Mouse (Mus musculus) forebrain, embryonic 16.5 days (tissue): ENCODE data around the gene Mrpl32. TPM values are rescaled to one million over a fixed set of nuclear protein-coding genes. Genes with fewer than 3 reads are reported as not detected.

ENCODE experiments used
- ATAC-seq: fragments of 200-750 bp; cut with Nextera tagmentation; 2 replicates; pipeline ENCODE4 v1.8.0; 2017; ENCODE audit warnings: mild to moderate bottlenecking, moderate library complexity
- H3K27ac ChIP-seq: fragments of 300-500 bp; sonication (generic); 2 replicates; pipeline ENCODE4 v1.5.1; 2014; ENCODE audit warnings: low read length, control low read depth
- H3K27me3 ChIP-seq: fragments of 300-500 bp; sonication (generic); replicated peaks from 2 replicates; pipeline ENCODE4 v1.6.1; 2014; ENCODE audit warnings: low read length; ENCODE audit not compliant: control insufficient read depth, insufficient read depth
- H3K36me3 ChIP-seq: fragments of 300-500 bp; sonication (generic); 2 replicates; pipeline ENCODE4 v1.6.1; 2014; ENCODE audit not compliant: control insufficient read depth, insufficient read depth
- H3K4me1 ChIP-seq: fragments of 300-500 bp; sonication (generic); replicated peaks from 2 replicates; pipeline ENCODE4 v1.6.1; 2014; ENCODE audit warnings: low read length; ENCODE audit not compliant: control insufficient read depth, insufficient read depth
- H3K4me2 ChIP-seq: fragments of 300-500 bp; sonication (generic); 2 replicates; pipeline ENCODE4 v1.6.1; 2014; ENCODE audit warnings: mild to moderate bottlenecking, low read length, control low read depth
- H3K4me3 ChIP-seq: fragments of 300-500 bp; sonication (generic); replicated peaks from 2 replicates; pipeline ENCODE4 v1.5.1; 2014; ENCODE audit warnings: mild to moderate bottlenecking, low read length, control low read depth
- H3K9ac ChIP-seq: fragments of 300-500 bp; sonication (generic); replicated peaks from 2 replicates; pipeline ENCODE4 v1.6.1; 2014; ENCODE audit warnings: low read depth, low read length, control low read depth
- H3K9me3 ChIP-seq: fragments of 300-500 bp; sonication (generic); 2 replicates; pipeline ENCODE4 v1.6.1; 2016; ENCODE audit warnings: low read length; ENCODE audit not compliant: control insufficient read depth
- WGBS: fragments of 180-500 bp; shearing (Covaris S2); extraction: QIAGEN DNeasy Blood & Tissue Kit; methylation state at CpG from one replicate; pipeline ENCODE4 v1.1.7; 2014; 5-methylcytosine and 5-hydroxymethylcytosine counted together
- polyA plus RNA-seq: library from polyadenylated mRNA; unstranded; fragments of >200 nt; fragmentation: Nextera tagmentation; extraction: Ambion mirVana; gene quantifications from 2 replicates; pipeline ENCODE4 v1.2.1, GENCODE M21; 2015

Gene Mrpl32
- polyA plus RNA-seq, 1 experiment from 2014 or later, result 112 TPM

DNA sequence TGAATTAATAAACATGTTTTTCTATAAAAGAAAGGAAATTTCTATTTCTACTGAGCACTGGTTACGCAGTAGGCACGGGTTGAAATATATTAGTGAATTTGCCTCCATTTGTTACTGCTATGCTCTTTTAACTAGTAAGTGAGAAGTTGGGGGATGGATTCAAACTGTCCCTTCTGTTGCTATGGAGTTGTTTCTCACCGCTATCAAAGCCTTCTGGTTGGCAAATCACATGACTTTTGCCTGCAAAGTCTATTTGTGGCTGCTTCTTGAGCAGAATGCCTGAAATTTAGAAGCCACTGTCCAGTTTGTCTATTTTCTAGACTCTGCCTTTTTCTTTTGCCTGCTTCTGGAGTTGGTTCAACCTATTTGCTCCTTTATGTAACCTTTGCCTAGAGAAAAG is 32.6 kb downstream of the Mrpl32 start:
- H3K27ac ChIP-seq, result no peak overlapping the region
- WGBS, result 72% methylated on average over 3 of the region's 3 CpGs
- H3K4me1 ChIP-seq, result no peaks in the 10 kb centered on the region
- H3K9me3 ChIP-seq, result no peaks in the 10 kb centered on the region
- no peaks in the 10 kb centered on the region for H3K36me3 ChIP-seq
- no peaks in the 10 kb centered on the region for H3K27me3 ChIP-seq
- no peak overlapping the region for H3K9ac ChIP-seq
- H3K4me3 ChIP-seq, result no peak overlapping the region
- no peak for ATAC-seq
- H3K4me2 ChIP-seq, result no peak overlapping the region

DNA sequence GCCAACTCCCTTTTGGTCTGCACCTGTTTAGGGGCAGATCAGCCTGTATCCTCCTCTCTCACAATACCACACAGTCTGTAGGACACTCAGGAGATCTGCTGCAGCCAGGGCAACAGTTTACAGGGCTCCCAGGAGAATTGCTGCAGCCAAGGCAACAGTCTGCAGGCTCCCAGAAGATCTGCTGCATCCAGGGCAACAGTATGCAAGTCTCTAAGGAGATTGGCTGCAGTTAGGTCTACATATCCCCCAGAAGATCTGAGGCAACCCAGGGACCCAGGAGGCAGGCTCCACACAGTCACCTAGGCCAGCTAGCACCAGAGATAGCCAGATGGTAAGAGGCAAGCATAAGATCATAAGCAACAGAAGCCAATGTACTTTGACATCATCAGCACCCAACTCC is 38.8 kb downstream of the Mrpl32 start:
- no peak overlapping the region for H3K27ac ChIP-seq
- no peaks in the 10 kb centered on the region for H3K27me3 ChIP-seq
- no peak for ATAC-seq
- H3K9me3 ChIP-seq, result no peaks in the 10 kb centered on the region
- no peak overlapping the region for H3K9ac ChIP-seq
- no peaks in the 10 kb centered on the region for H3K36me3 ChIP-seq
- no peak overlapping the region for H3K4me2 ChIP-seq
- no peaks in the 10 kb centered on the region for H3K4me1 ChIP-seq
- no peak overlapping the region for H3K4me3 ChIP-seq

DNA sequence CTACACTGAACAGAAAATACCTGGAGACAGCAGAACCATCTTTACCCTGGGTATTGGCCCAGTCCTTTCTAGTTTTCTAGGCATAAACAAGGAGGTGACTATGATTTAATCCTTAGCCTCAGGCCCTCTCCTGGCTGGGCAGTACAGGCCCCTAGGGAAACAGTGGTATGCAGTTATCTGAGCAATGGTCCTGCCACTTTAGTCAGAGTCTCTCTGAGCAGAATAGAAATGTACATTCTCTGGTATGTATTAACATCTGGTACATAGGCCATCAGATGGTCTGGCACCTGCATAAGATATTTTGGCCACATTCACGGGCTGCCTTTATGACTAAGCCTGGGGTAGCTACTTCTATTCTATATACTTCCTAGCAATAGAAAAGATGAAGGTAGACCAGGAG is 51.6 kb downstream of the Mrpl32 start:
- H3K9ac ChIP-seq, result no peak overlapping the region
- H3K4me3 ChIP-seq, result no peak overlapping the region
- no peaks in the 10 kb centered on the region for H3K4me1 ChIP-seq
- H3K36me3 ChIP-seq, result no peaks in the 10 kb centered on the region
- WGBS, result 94% methylated on average over 1 of the region's 1 CpGs
- ATAC-seq, result no peak
- H3K27me3 ChIP-seq, result no peaks in the 10 kb centered on the region
- H3K4me2 ChIP-seq, result no peak overlapping the region
- no peak overlapping the region for H3K27ac ChIP-seq
- H3K9me3 ChIP-seq, result no peaks in the 10 kb centered on the region

Other genes with a start within 250 kb of the Mrpl32 start
- gene Hecw1, start 89.9 kb downstream of the Mrpl32 start, polyA plus RNA-seq, result 48.0 and 54.2 TPM in 2 replicates
- gene Psma2, start 75 bp upstream of the Mrpl32 start, polyA plus RNA-seq, result 171 and 182 TPM in 2 replicates
- 42.6 and 46.3 TPM in 2 replicates for gene AW209491, start 17.0 kb upstream of the Mrpl32 start, polyA plus RNA-seq